Mouse (Mus musculus): ENCODE results near the gene Zfp286. TPM values are rescaled to one million over a fixed set of nuclear protein-coding genes. Genes with fewer than 3 reads are reported as not detected.

Gene Zfp286
- polyA plus RNA-seq, 1 experiment from 2014 or later: 33.6 TPM

- 95% methylated on average over 8 of the region's 8 CpGs for WGBS
- H3K4me3 ChIP-seq (replicated peaks): no peak overlapping the region
- H3K27me3 ChIP-seq: peaks cover 10% of the 10 kb centered on the region; the same call in 1 of the 2 replicates
- H3K4me1 ChIP-seq: peaks cover 15% of the 10 kb centered on the region
- no peak overlapping the region for H3K4me2 ChIP-seq
- H3K36me3 ChIP-seq (replicated peaks): no peaks in the 10 kb centered on the region
- H3K27ac ChIP-seq: no peak overlapping the region
- no peaks in the 10 kb centered on the region for H3K9me3 ChIP-seq
- H3K9ac ChIP-seq: no peak overlapping the region
- ATAC-seq (ENCODE audit: low FRiP score): no peak
These were observed 29.9 kb upstream of the Zfp286 start for GRCm38 (mm10) chr11:62819059-62819686.

DNA sequence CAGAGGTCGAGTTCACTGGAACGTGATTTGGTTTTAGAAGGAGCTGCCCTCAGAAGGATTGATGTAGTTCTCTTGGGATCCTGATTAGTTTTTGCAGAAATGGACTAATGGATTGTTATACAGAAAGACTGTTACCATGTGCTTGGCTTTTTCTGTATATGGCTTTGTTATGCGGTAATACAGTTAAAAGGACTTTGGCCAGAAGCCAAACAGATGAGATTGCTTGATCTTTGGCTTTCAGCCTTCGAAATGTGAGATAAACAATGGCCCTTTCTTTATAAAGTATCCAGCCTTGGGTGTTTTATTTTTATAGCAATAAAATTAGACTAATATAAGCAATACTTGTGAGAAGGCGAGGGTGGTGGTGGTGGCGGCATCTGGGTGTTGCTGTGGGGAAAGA lies 27.3 kb upstream of the Zfp286 start:
- 84% methylated on average over 6 of the region's 6 CpGs for WGBS
- Histone ChIP-seq H3K27ac (no peak overlapping the region), H3K9me3 (no peaks in the 10 kb centered on the region), H3K4me3 (replicated peaks) (no peak overlapping the region), H3K27me3 (peaks cover 10% of the 10 kb centered on the region; the same call in 1 of the 2 replicates), H3K4me2 (no peak overlapping the region), H3K9ac (no peak overlapping the region), H3K36me3 (replicated peaks) (no peaks in the 10 kb centered on the region), H3K4me1 (peaks cover 15% of the 10 kb centered on the region)
- no peak for ATAC-seq (ENCODE audit: low FRiP score)

GRCm38 (mm10) chr11:62815438-62815837 lies 26.2 kb upstream of the Zfp286 start:
- no peak overlapping the region for H3K4me3 ChIP-seq (replicated peaks)
- H3K36me3 ChIP-seq (replicated peaks): no peaks in the 10 kb centered on the region
- peaks cover 8% of the 10 kb centered on the region for H3K4me1 ChIP-seq
- no peak for ATAC-seq (ENCODE audit: low FRiP score)
- H3K4me2 ChIP-seq: no peak overlapping the region
- no peak overlapping the region for H3K9ac ChIP-seq
- no peaks in the 10 kb centered on the region for H3K9me3 ChIP-seq
- 73% methylated on average over 1 of the region's 1 CpGs for WGBS
- peaks cover 6% of the 10 kb centered on the region; the same call in 1 of the 2 replicates for H3K27me3 ChIP-seq
- no peak overlapping the region for H3K27ac ChIP-seq

DNA sequence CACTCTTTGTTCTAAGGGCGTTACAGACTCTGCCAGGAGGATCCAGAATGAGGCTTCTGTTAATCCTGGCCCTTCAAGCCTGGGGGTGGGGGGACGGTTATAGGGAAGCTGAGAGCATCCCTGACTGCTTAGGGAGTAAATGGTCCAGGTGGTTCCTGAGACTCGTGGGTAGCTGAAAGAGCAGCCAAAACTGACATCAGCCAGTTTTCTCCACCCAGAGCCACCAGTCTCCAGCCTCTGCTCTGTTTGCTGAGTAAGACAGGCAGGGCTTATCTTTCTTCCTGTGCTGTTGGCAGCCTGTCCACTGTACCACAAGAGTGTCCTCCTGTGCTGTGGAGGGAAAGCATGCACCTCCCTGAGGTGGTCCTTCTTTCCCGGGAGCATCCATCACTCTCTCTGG lies 25.4 kb upstream of the Zfp286 start:
- Histone ChIP-seq H3K27me3 (peaks cover 6% of the 10 kb centered on the region; the same call in 1 of the 2 replicates), H3K27ac (no peak overlapping the region), H3K4me3 (replicated peaks) (no peak overlapping the region), H3K4me2 (no peak overlapping the region), H3K36me3 (replicated peaks) (no peaks in the 10 kb centered on the region), H3K4me1 (0 out of 2 replicates have a peak, but pooled peaks cover under 1% of the 10 kb centered on the region), H3K9ac (no peak overlapping the region), H3K9me3 (no peaks in the 10 kb centered on the region)
- no peak for ATAC-seq (ENCODE audit: low FRiP score)
- WGBS: 65% methylated on average over 4 of the region's 4 CpGs

GRCm38 (mm10) chr11:62813970-62814624 lies 24.8 kb upstream of the Zfp286 start:
- Histone ChIP-seq H3K4me3 (replicated peaks) (no peak overlapping the region), H3K9ac (no peak overlapping the region), H3K9me3 (no peaks in the 10 kb centered on the region), H3K27ac (no peak overlapping the region), H3K36me3 (replicated peaks) (no peaks in the 10 kb centered on the region), H3K4me1 (no peaks in the 10 kb centered on the region), H3K27me3 (peaks cover 5% of the 10 kb centered on the region; the same call in 1 of the 2 replicates), H3K4me2 (no peak overlapping the region)
- no peak for ATAC-seq (ENCODE audit: low FRiP score)
- 75% methylated on average over 6 of the region's 6 CpGs for WGBS

DNA sequence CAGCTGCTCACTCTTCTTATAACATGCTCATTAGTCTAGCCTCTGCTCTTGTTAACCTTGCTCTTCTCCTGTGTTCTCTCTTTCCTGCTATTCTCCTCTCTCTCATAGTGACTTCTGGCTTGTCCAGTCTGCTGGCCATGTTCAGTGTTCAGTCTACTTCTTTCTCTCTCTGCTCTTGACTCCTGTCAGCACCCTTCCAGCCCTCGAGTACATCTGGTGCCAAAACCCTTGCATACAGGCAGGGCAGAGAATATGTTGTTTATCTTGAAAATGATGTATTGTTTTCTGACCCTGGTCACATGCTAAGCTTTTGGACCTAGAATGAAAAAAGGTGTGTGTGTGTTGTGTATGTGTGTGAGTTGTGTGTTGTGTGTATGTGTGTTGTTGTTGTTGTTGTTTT lies 24.2 kb upstream of the Zfp286 start:
- H3K27ac ChIP-seq: no peak overlapping the region
- no peak overlapping the region for H3K4me3 ChIP-seq (replicated peaks)
- no peaks in the 10 kb centered on the region for H3K27me3 ChIP-seq
- ATAC-seq (ENCODE audit: low FRiP score): no peak
- H3K4me1 ChIP-seq: no peaks in the 10 kb centered on the region
- no peaks in the 10 kb centered on the region for H3K9me3 ChIP-seq
- H3K36me3 ChIP-seq (replicated peaks): no peaks in the 10 kb centered on the region
- no peak overlapping the region for H3K4me2 ChIP-seq
- no peak overlapping the region for H3K9ac ChIP-seq
- 64% methylated on average over 1 of the region's 1 CpGs for WGBS

DNA sequence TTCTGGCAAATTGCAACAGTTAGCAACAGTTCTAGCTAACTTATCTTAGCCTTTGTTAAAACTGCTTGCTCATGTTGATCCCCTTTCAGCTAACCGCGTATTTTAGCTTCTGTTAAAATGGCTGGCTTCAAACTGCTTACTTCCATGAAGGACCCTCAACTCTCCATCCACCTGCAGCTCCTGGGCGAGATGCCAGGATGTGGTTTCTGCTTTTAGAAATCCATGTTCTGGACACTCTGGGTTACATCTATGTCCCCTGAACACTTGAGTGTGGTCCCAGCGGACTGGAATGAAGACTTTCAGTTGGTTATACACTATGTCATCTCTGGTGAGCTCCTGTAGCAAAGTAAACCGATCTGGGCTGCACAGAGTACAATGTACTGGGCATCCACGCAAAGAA lies 23.0 kb upstream of the Zfp286 start:
- Histone ChIP-seq H3K9ac (no peak overlapping the region), H3K4me2 (no peak overlapping the region), H3K36me3 (replicated peaks) (no peaks in the 10 kb centered on the region), H3K4me1 (no peaks in the 10 kb centered on the region), H3K27me3 (no peaks in the 10 kb centered on the region), H3K27ac (no peak overlapping the region), H3K4me3 (replicated peaks) (no peak overlapping the region), H3K9me3 (no peaks in the 10 kb centered on the region)
- no peak for ATAC-seq (ENCODE audit: low FRiP score)
- 87% methylated on average over 6 of the region's 6 CpGs for WGBS

- H3K4me1 ChIP-seq: no peaks in the 10 kb centered on the region
- 0 out of 2 replicates have a peak, but pooled peaks cover 5% of the 10 kb centered on the region for H3K9me3 ChIP-seq
- H3K27me3 ChIP-seq: no peaks in the 10 kb centered on the region
- no peak overlapping the region for H3K27ac ChIP-seq
- H3K4me3 ChIP-seq (replicated peaks): no peak overlapping the region
- H3K4me2 ChIP-seq: no peak overlapping the region
- ATAC-seq (ENCODE audit: low FRiP score): no peak
- WGBS: 71% methylated on average over 4 of the region's 4 CpGs
- no peaks in the 10 kb centered on the region for H3K36me3 ChIP-seq (replicated peaks)
- H3K9ac ChIP-seq: no peak overlapping the region
These were observed 19.9 kb upstream of the Zfp286 start for GRCm38 (mm10) chr11:62809201-62809600.

- WGBS: 83% methylated on average over 2 of the region's 2 CpGs
These were observed 18.7 kb upstream of the Zfp286 start for GRCm38 (mm10) chr11:62807965-62808364.

DNA sequence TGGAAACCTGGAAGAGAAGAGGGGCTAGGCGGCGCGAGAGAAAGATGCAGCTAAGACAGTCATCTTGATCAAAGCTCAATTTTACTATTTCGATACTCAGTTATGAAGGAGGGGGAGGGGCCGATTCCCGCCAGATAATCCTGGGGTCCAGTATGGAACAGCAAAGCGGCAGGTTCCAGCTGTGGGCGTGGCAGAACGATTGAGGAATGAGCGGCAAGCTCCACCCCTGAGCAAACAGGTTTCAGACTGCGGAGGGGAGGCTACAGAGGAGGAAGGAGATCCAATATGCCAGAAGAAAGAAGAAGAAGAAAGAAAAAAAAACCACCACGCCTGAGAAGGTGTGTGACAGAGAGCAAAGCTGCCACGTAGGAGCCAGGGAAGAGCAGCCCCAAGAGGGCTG lies 14.9 kb upstream of the Zfp286 start:
- ATAC-seq (ENCODE audit: low FRiP score): no peak
- Histone ChIP-seq H3K4me2 (no peak overlapping the region), H3K27ac (no peak overlapping the region), H3K9ac (no peak overlapping the region), H3K4me3 (replicated peaks) (no peak overlapping the region), H3K27me3 (no peaks in the 10 kb centered on the region), H3K4me1 (no peaks in the 10 kb centered on the region), H3K9me3 (0 out of 2 replicates have a peak, but pooled peaks cover 5% of the 10 kb centered on the region), H3K36me3 (replicated peaks) (no peaks in the 10 kb centered on the region)
- 61% methylated on average over 13 of the region's 13 CpGs for WGBS

More at GRCm38 (mm10) chr11:62807965-62808364, 18.7 kb upstream of the Zfp286 start:
- no peak overlapping the region for H3K4me2 ChIP-seq
- H3K27ac ChIP-seq: no peak overlapping the region
- no peak for ATAC-seq (ENCODE audit: low FRiP score)
- no peaks in the 10 kb centered on the region for H3K4me1 ChIP-seq
- H3K9ac ChIP-seq: no peak overlapping the region
- no peaks in the 10 kb centered on the region for H3K36me3 ChIP-seq (replicated peaks)
- no peak overlapping the region for H3K4me3 ChIP-seq (replicated peaks)
- H3K9me3 ChIP-seq: 0 out of 2 replicates have a peak, but pooled peaks cover 5% of the 10 kb centered on the region
- H3K27me3 ChIP-seq: no peaks in the 10 kb centered on the region

GRCm38 (mm10) chr11:62789617-62789936 lies 315 bp upstream of the Zfp286 start:
- H3K4me2 ChIP-seq: peak overlapping the region; percentile 68
- H3K27ac ChIP-seq: no peak overlapping the region
- no peak for ATAC-seq (ENCODE audit: low FRiP score)
- H3K9ac ChIP-seq: peak overlapping the region; percentile 76
- H3K36me3 ChIP-seq (replicated peaks): peaks cover 22% of the 10 kb centered on the region
- no peaks in the 10 kb centered on the region for H3K27me3 ChIP-seq
- peaks cover 8% of the 10 kb centered on the region for H3K4me1 ChIP-seq
- H3K4me3 ChIP-seq (replicated peaks): peak overlapping the region; percentile 61
- no peaks in the 10 kb centered on the region for H3K9me3 ChIP-seq
- WGBS: 59% methylated on average over 3 of the region's 3 CpGs

GRCm38 (mm10) chr11:62776510-62776909 lies 12.8 kb downstream of the Zfp286 start:
- WGBS: 95% methylated on average over 7 of the region's 7 CpGs
- ATAC-seq (ENCODE audit: low FRiP score): no peak
- H3K4me3 ChIP-seq (replicated peaks): no peak overlapping the region
- H3K9ac ChIP-seq: no peak overlapping the region
- no peaks in the 10 kb centered on the region for H3K4me1 ChIP-seq
- H3K27me3 ChIP-seq: no peaks in the 10 kb centered on the region
- H3K4me2 ChIP-seq: no peak overlapping the region
- no peak overlapping the region for H3K27ac ChIP-seq
- H3K9me3 ChIP-seq: peaks cover 48% of the 10 kb centered on the region
- peaks cover 53% of the 10 kb centered on the region for H3K36me3 ChIP-seq (replicated peaks)

Data from forebrain, embryonic 12.5 days (tissue).